Mouse (Mus musculus) adrenal gland, adult 2 months (tissue): Measurements from ENCODE around the gene Ect2l. TPM values are rescaled to one million over a fixed set of nuclear protein-coding genes. Genes with fewer than 3 reads are reported as not detected.

Experiments used
- DNase-seq: peaks from one replicate; pipeline ENCODE4 v3.0.0; 2021
- polyA plus RNA-seq: library from polyadenylated mRNA; depleted of rRNA; stranded (reverse); fragments of >200 nt; gene quantifications from 2 replicates; pipeline ENCODE4 v1.2.3, GENCODE M21; 2012; rRNA removed
- total RNA-seq, 2 experiments: library from RNA; stranded (reverse); gene quantifications; 2 replicates each; pipeline ENCODE4 v1.2.3; 2021

Gene Ect2l
- total and polyA plus RNA-seq, 3 experiments, result not detected

- no peak for DNase-seq
Measured at GRCm38 (mm10) chr10:18081536-18081935, 129.2 kb downstream of the Ect2l start.

Other genes with a start within 250 kb of the Ect2l start
- 10 to 100 TPM; 18.2 to 18.8 TPM for gene Abracl, start 187.6 kb downstream of the Ect2l start, total RNA-seq
- gene Abracl, start 187.6 kb downstream of the Ect2l start, polyA plus RNA-seq, result 5.7 and 6.0 TPM in 2 replicates
- gene Reps1, start 155.0 kb downstream of the Ect2l start, total RNA-seq, result 10 to 100 TPM; 33.6 to 33.9 TPM
- gene Reps1, start 155.0 kb downstream of the Ect2l start, polyA plus RNA-seq, result 24.8 and 30.4 TPM in 2 replicates
- gene Ccdc28a, start 24.1 kb upstream of the Ect2l start, total RNA-seq, result 10 to 100 TPM; 10.5 to 12.2 TPM
- gene Ccdc28a, start 24.1 kb upstream of the Ect2l start, polyA plus RNA-seq, result 15.4 and 18.2 TPM in 2 replicates
- 1 to 10 TPM; 3.7 to 4.3 TPM for gene Nhsl1, start 108.1 kb upstream of the Ect2l start, total RNA-seq
- 1.5 and 2.2 TPM in 2 replicates for gene Nhsl1, start 108.1 kb upstream of the Ect2l start, polyA plus RNA-seq